Mouse (Mus musculus) liver, adult 2 months (tissue): Measurements from ENCODE around the gene Ankrd28. TPM values are rescaled to one million over a fixed set of nuclear protein-coding genes. Genes with fewer than 3 reads are reported as not detected.

Experiments used
- DNase-seq: peaks from one replicate; pipeline ENCODE4 v3.0.0-alpha.2; 2011; ENCODE audit warnings: low read depth, low spot score; ENCODE audit errors: extremely low read depth
- H3K27ac ChIP-seq: fragments of 200-500 bp; replicated peaks from 2 replicates; pipeline ENCODE4 v1.5.1; 2012; ENCODE audit warnings: low read depth, mild to moderate bottlenecking, control low read depth, inconsistent platforms, low read length; ENCODE audit not compliant: insufficient read depth
- H3K27me3 ChIP-seq: fragments of 200-500 bp; 2 replicates; pipeline ENCODE4 v1.6.1; 2012; ENCODE audit warnings: mild to moderate bottlenecking, moderate library complexity, low read length, inconsistent platforms; ENCODE audit not compliant: control insufficient read depth, insufficient read depth
- H3K36me3 ChIP-seq: fragments of 200-500 bp; 2 replicates; pipeline ENCODE4 v1.6.1; 2012; ENCODE audit warnings: low read length, inconsistent platforms; ENCODE audit not compliant: control insufficient read depth, insufficient read depth
- H3K4me1 ChIP-seq: fragments of 200-500 bp; 2 replicates; pipeline ENCODE4 v1.6.1; 2011; ENCODE audit warnings: low read length; ENCODE audit not compliant: control insufficient read depth, insufficient read depth
- H3K4me3 ChIP-seq: fragments of 200-500 bp; 2 replicates; pipeline ENCODE4 v1.5.1; 2011; ENCODE audit warnings: low read depth, mild to moderate bottlenecking, control low read depth, low read length, moderate library complexity; ENCODE audit not compliant: insufficient read depth
- H3K79me2 ChIP-seq: fragments of 200-500 bp; 2 replicates; pipeline ENCODE4 v1.6.1; 2012; ENCODE audit warnings: inconsistent platforms, mild to moderate bottlenecking, low read length, moderate library complexity; ENCODE audit not compliant: control insufficient read depth, insufficient read depth
- H3K9ac ChIP-seq: fragments of 200-500 bp; 2 replicates; pipeline ENCODE4 v1.6.1; 2012; ENCODE audit warnings: low read depth, mild to moderate bottlenecking, control low read depth, inconsistent platforms, low read length
- CTCF ChIP-seq: fragments of 200-500 bp; IDR thresholded peaks from 2 replicates; pipeline ENCODE4 v1.5.1; 2011; ENCODE audit warnings: low read depth, low read length, control low read depth
- POLR2A ChIP-seq: fragments of 200-500 bp; IDR thresholded peaks from 2 replicates; pipeline ENCODE4 v1.6.1; 2011; ENCODE audit warnings: low read length, control low read depth; ENCODE audit not compliant: insufficient read depth; ENCODE audit errors: extremely low read depth
- WGBS: fragments of 180-500 bp; shearing (Covaris S2); methylation state at CpG from one replicate; pipeline ENCODE4 v1.1.7; 2018; 5-methylcytosine and 5-hydroxymethylcytosine counted together
- polyA plus RNA-seq: library from polyadenylated mRNA; depleted of rRNA; stranded (reverse); fragments of >200 nt; gene quantifications from 2 replicates; pipeline ENCODE4 v1.2.3, GENCODE M21; 2012
- total RNA-seq: library from RNA; depleted of rRNA; stranded (reverse); fragments of >200 nt; gene quantifications from 2 replicates; pipeline ENCODE4 v1.2.3, GENCODE M21; 2014

Gene Ankrd28
- total and polyA plus RNA-seq, 2 experiments = 3.4 to 27.7 TPM

DNA sequence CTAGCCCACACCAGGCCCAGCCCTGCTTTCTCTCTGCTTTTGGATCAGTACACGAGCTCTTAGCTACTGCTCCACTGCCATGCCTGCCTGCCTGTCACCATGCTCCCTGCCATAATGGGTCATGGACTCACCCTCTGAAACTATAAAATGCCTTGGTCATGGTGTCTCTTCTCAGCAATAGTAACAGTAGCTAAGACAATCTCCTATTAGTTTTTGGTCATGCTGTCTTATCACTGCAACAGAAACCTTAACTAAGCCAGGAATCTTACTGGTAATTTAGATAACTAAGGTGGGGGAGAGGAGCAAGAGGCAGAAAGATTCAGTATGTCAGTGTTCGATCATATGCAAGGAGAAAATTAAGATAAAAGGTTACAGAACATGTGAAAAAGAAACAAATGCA lies 112.1 kb downstream of the Ankrd28 start:
- no peak overlapping the region for H3K9ac ChIP-seq
- TF ChIP-seq CTCF = no peak
- no peak for TF ChIP-seq POLR2A
- H3K27ac ChIP-seq = no peak overlapping the region
- H3K4me3 ChIP-seq = no peak overlapping the region
- no peaks in the 10 kb centered on the region for H3K4me1 ChIP-seq
- H3K27me3 ChIP-seq = no peaks in the 10 kb centered on the region
- peaks cover 46% of the 10 kb centered on the region for H3K36me3 ChIP-seq
- H3K79me2 ChIP-seq = no peaks in the 10 kb centered on the region
- WGBS = 98% methylated on average over 2 of the region's 2 CpGs
- no peak for DNase-seq

DNA sequence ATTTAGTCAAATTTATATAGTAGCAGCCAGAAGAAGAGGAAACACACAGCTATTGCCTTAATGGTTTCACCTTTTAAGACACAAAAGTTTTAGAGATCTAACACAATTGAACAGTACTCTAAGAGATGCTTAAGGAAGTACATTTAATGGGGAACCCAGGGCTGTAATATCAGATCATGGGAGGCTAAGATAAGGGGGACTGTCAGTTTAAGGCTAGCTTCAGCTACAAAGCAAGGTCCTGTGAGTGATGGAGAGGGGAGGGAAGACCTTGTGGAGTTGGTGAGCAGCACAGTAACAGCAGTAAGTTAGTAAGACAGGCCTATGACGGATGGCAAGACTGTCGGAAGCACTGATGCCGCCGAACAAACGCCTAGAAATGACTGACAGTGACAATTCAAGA lies 113.1 kb downstream of the Ankrd28 start:
- Histone ChIP-seq H3K4me1 (no peaks in the 10 kb centered on the region), H3K4me3 (no peak overlapping the region), H3K9ac (no peak overlapping the region), H3K79me2 (no peaks in the 10 kb centered on the region), H3K36me3 (peaks cover 46% of the 10 kb centered on the region), H3K27me3 (no peaks in the 10 kb centered on the region), H3K27ac (no peak overlapping the region)
- DNase-seq = no peak
- TF ChIP-seq POLR2A (no peak), CTCF (no peak)
- 94% methylated on average over 5 of the region's 5 CpGs for WGBS

DNA sequence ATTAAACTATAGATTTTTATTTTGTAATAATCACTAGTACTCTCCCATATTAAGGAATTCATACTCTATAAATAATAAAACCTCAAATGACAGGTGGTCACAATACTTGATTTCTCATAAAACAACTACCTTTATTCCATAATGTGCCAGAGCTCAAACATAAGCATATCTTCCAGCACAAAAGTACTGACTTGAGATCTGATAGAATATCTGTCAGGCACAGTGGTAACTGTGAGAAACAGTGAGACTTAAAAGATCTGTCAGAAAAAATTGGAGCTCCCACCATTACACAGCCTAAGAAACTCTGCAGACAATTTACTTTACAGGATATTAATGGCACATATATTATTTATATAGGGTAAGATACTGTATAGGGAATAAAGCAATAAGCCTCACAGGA lies 114.8 kb downstream of the Ankrd28 start:
- Histone ChIP-seq H3K9ac (no peak overlapping the region), H3K4me1 (no peaks in the 10 kb centered on the region), H3K4me3 (no peak overlapping the region), H3K79me2 (no peaks in the 10 kb centered on the region), H3K27me3 (no peaks in the 10 kb centered on the region), H3K36me3 (peaks cover 47% of the 10 kb centered on the region), H3K27ac (no peak overlapping the region)
- no peak for TF ChIP-seq POLR2A
- no peak for TF ChIP-seq CTCF
- DNase-seq = no peak

DNA sequence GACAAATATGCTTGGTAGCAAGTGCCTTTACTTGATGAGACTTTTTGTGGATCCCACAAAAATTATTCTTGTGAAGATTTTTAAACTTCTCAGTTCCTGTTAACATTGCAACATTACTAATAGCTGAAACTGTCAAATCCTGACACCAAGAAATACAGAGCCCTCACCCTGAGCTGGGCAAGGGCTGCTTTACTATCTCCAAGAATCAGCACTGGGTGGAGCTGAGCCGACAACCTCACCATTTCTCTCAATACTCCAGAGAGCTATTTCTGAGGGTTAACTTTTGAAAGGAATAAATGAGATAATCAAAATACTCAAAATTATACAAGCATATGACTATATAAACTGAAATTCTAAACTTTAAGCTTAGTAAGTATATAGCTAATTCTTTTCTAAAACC lies 121.1 kb downstream of the Ankrd28 start:
- no peaks in the 10 kb centered on the region for H3K27me3 ChIP-seq
- H3K79me2 ChIP-seq = no peaks in the 10 kb centered on the region
- no peak overlapping the region for H3K9ac ChIP-seq
- WGBS = 91% methylated on average over 1 of the region's 1 CpGs
- H3K4me1 ChIP-seq = no peaks in the 10 kb centered on the region
- H3K36me3 ChIP-seq = peaks cover 43% of the 10 kb centered on the region
- DNase-seq = no peak
- no peak for TF ChIP-seq POLR2A
- TF ChIP-seq CTCF = no peak
- no peak overlapping the region for H3K27ac ChIP-seq
- H3K4me3 ChIP-seq = no peak overlapping the region

DNA sequence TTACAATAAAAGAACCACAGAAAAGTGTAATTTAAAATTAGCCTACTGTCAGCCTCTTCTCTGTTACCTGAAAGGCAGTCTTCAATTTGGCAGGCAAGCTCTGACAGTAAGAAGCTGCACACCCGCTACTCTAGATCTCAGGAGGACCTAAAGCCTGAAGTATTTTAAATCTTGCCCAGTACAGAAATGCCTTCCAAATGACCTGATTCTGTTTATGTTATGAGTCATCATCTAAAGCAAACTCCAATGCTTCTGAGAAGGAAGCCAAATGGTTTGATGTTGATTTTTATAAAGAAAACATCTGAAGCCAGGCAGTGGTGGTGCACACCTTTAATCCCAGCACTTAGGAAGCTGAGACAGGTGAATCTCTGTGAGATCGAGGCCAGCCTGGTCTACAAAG lies 130.1 kb downstream of the Ankrd28 start:
- DNase-seq = no peak

DNA sequence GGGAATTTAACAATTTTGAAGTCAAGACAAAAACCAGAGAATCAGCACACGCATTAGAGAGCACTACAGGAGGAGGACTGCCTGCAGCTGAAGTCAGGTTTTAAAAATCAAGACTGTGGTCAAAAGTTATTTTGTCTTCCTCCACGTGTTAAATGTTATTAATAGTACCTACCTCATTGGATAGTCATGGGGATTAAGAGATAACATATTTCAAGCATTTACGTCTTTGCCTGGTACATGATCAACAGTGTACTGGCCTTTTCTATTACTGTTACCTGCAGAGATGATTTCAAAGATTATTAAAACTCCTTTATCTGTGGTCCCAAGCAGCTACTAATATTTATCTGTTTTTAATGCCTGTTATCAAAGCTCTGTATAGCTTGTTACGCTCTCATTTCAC lies 132.7 kb downstream of the Ankrd28 start:
- no peak overlapping the region for H3K9ac ChIP-seq
- no peaks in the 10 kb centered on the region for H3K4me1 ChIP-seq
- DNase-seq = no peak
- H3K79me2 ChIP-seq = no peaks in the 10 kb centered on the region
- H3K27ac ChIP-seq = no peak overlapping the region
- no peak overlapping the region for H3K4me3 ChIP-seq
- no peaks in the 10 kb centered on the region for H3K27me3 ChIP-seq
- peaks cover 28% of the 10 kb centered on the region for H3K36me3 ChIP-seq
- TF ChIP-seq CTCF (no peak), POLR2A (no peak)
- WGBS = 92% methylated on average over 4 of the region's 4 CpGs

More for the DNA sequence above, 130.1 kb downstream of the Ankrd28 start:
- Histone ChIP-seq H3K27ac (no peak overlapping the region), H3K4me3 (no peak overlapping the region), H3K4me1 (no peaks in the 10 kb centered on the region), H3K9ac (no peak overlapping the region), H3K36me3 (peaks cover 44% of the 10 kb centered on the region), H3K27me3 (no peaks in the 10 kb centered on the region), H3K79me2 (no peaks in the 10 kb centered on the region)
- TF ChIP-seq CTCF (no peak), POLR2A (no peak)
- 86% methylated on average over 2 of the region's 2 CpGs for WGBS
